ENCODE assay signal across 33 mouse cellular contexts in genomic region chr8:23511792-23512191, GRCm38 (mm10).
DNase-seq lines count a peak whose midpoint lies in the region; ATAC-seq and TF ChIP-seq lines count a peak whose summit lies in the region.
"Had no signal": no experiment of that assay in that cellular context is flagged by ENCODE, and none has a peak within 500 bp of the region (broad histone marks: within the 10 kb centered on the region; RNA-seq: fewer than 3 reads in every experiment).

No protein-coding gene starts in this region.

- no peaks in the 10 kb centered on the region for H3K36me3 ChIP-seq in heart, embryonic 10.5 days
- no peaks in the 10 kb centered on the region for H3K36me3 ChIP-seq in stomach, postnatal 0 days (ENCODE audit: control insufficient read depth, insufficient read depth, low read length)
- H3K36me3 ChIP-seq: G1E; heart, embryonic 12.5 days; hindbrain, embryonic 10.5 days; intestine, embryonic 15.5 days; liver, embryonic 12.5 days; midbrain, embryonic 12.5 days had no signal

- peak; percentile 35 for DNase-seq in heart, adult 8-10 months (ENCODE audit: low spot score)
- no peak for DNase-seq in heart, embryonic 10.5 days (ENCODE audit: low spot score)
- DNase-seq in urinary bladder, postnatal 14 days (ENCODE audit: low spot score) = peak; percentile 14
- no peak for DNase-seq in urinary bladder, postnatal 10 days (ENCODE audit: low spot score)
- DNase-seq in fat pad, adult 2 months (ENCODE audit: extremely low read depth, low read depth, low spot score) = peak; percentile 91
- DNase-seq in stomach, postnatal 0 days (ENCODE audit: low spot score) = no peak
- DNase-seq in left cerebral cortex, adult 18-20 months (ENCODE audit: low spot score in 2 of 2) = no peak
- DNase-seq in natural killer cell, adult 2 months (ENCODE audit: low spot score in 2 of 2) = no peak
- DNase-seq: adrenal gland, postnatal 36 days; cerebellum, adult 18-20 months; cerebellum, postnatal 10 days; kidney, adult 2 months; kidney, postnatal 4 days; left cerebral cortex, postnatal 4 days; liver, postnatal 0 days; lung, postnatal 10 days; retina, postnatal 1 day; right cerebral cortex, postnatal 14 days; thymus, adult 2 months; thymus, postnatal 4 days had no signal

- H3K4me3 ChIP-seq in heart, embryonic 10.5 days = no peak overlapping the region
- H3K4me3 ChIP-seq in stomach, postnatal 0 days (ENCODE audit: low read depth, low read length) = no peak overlapping the region
- H3K4me3 ChIP-seq: erythroblast, embryonic 14.5 days; forebrain, embryonic 13.5 days; heart, embryonic 12.5 days; hindbrain, embryonic 10.5 days; intestine, embryonic 15.5 days; liver, embryonic 12.5 days; megakaryocyte, embryonic 14.5 days; midbrain, embryonic 12.5 days; myocyte had no signal

- TF ChIP-seq CTCF in stomach, postnatal 0 days (IDR thresholded peaks at IDR 0.05; ENCODE audit: low read depth) = no peak

- 90% methylated on average over 6 of the region's 6 CpGs for WGBS in heart, embryonic 10.5 days
- 74% methylated on average over 6 of the region's 6 CpGs for WGBS in stomach, postnatal 0 days

- H3K27me3 ChIP-seq in heart, embryonic 10.5 days (ENCODE audit: insufficient read depth, poor library complexity, severe bottlenecking) = no peaks in the 10 kb centered on the region
- H3K27me3 ChIP-seq in stomach, postnatal 0 days (ENCODE audit: control insufficient read depth, insufficient read depth, low read length) = no peaks in the 10 kb centered on the region
- H3K27me3 ChIP-seq: forebrain, embryonic 13.5 days; heart, embryonic 12.5 days; intestine, embryonic 15.5 days; liver, embryonic 12.5 days; megakaryocyte, embryonic 14.5 days; midbrain, embryonic 12.5 days; Patski had no signal

- H3K4me1 ChIP-seq in heart, embryonic 10.5 days = peaks cover 19% of the 10 kb centered on the region
- peaks cover 5% of the 10 kb centered on the region; the same call in 1 of the 2 replicates for H3K4me1 ChIP-seq in stomach, postnatal 0 days (replicated peaks; ENCODE audit: control insufficient read depth, insufficient read depth)
- H3K4me1 ChIP-seq: forebrain, embryonic 13.5 days; intestine, embryonic 15.5 days; liver, embryonic 12.5 days; megakaryocyte, embryonic 14.5 days; midbrain, embryonic 12.5 days had no signal

- no peak for TF ChIP-seq EP300 in stomach, postnatal 0 days (optimal IDR thresholded peaks at IDR 0.05)

- no peak overlapping the region for H3K9ac ChIP-seq in stomach, postnatal 0 days (ENCODE audit: low read length)
- H3K9ac ChIP-seq: forebrain, embryonic 13.5 days; heart, embryonic 12.5 days; intestine, embryonic 15.5 days; liver, embryonic 12.5 days; liver, postnatal 0 days; midbrain, embryonic 12.5 days had no signal

- no peak overlapping the region for H3K27ac ChIP-seq in heart, embryonic 10.5 days
- H3K27ac ChIP-seq in stomach, postnatal 0 days (replicated peaks) = 0 out of 2 replicates have a peak overlapping the region, but pooled peaks have one; percentile 24
- H3K27ac ChIP-seq: forebrain, embryonic 13.5 days; hindbrain, embryonic 10.5 days; intestine, embryonic 15.5 days; kidney, postnatal 0 days; liver, embryonic 12.5 days; midbrain, embryonic 12.5 days had no signal

- 0 out of 2 replicates have a peak, but pooled peaks have one; percentile 29 for ATAC-seq in stomach, postnatal 0 days (ENCODE audit: low FRiP score, low TSS enrichment)
- ATAC-seq: forebrain, embryonic 13.5 days; hindbrain, embryonic 16.5 days; intestine, embryonic 15.5 days; liver, embryonic 12.5 days; liver, postnatal 0 days; Patski had no signal

- no peak overlapping the region for H3K4me2 ChIP-seq in stomach, postnatal 0 days (replicated peaks; ENCODE audit: low read depth)
- H3K4me2 ChIP-seq: forebrain, embryonic 13.5 days; heart, embryonic 12.5 days; intestine, embryonic 15.5 days; liver, embryonic 12.5 days; midbrain, embryonic 12.5 days had no signal

- no peaks in the 10 kb centered on the region for H3K9me3 ChIP-seq in heart, embryonic 10.5 days
- no peaks in the 10 kb centered on the region for H3K9me3 ChIP-seq in stomach, postnatal 0 days (ENCODE audit: control insufficient read depth, low read length)
- H3K9me3 ChIP-seq: forebrain, embryonic 13.5 days; G1E; heart, embryonic 12.5 days; hindbrain, embryonic 10.5 days; intestine, embryonic 15.5 days; liver, embryonic 12.5 days; midbrain, embryonic 12.5 days had no signal

Comparison
In these comparisons a context has a peak if more than half of its experiments do, and no peak if none do; other contexts are left out.
1. DNase-seq: peak in heart, adult 8-10 months (single experiment), urinary bladder, postnatal 14 days (single experiment) and fat pad, adult 2 months (single experiment); none in heart, embryonic 10.5 days (single experiment), urinary bladder, postnatal 10 days (single experiment), stomach, postnatal 0 days (single experiment), left cerebral cortex, adult 18-20 months (0 of 2) and natural killer cell, adult 2 months (0 of 2).